Mouse (Mus musculus): ENCODE results near the gene Psme4. TPM values are rescaled to one million over a fixed set of nuclear protein-coding genes. Genes with fewer than 3 reads are reported as not detected.

The Psme4 gene
- polyA plus RNA-seq, 1 experiment from 2014 or later, result 30.5 TPM

DNA sequence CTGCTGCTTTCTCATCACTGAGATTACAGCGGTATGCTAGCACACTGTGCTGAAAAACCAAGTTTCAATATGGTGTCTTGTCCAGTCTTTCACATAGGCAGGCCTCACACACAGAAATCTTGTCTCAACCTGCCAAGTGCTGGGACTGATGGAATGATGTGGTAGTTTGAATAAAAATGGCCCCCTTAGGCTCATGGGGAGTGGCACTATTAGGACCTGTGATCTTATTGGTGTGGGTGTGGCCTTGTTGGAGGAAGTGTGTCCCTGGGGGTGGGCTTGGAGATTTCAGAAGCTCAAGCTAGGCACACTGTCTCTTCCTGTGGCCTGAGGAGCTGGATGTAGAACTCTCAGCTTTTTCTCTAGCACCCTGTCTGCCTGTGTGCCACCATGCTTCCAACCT lies 124.7 kb downstream of the Psme4 start:
- DNase-seq (no peak), ATAC-seq (ENCODE audit: insufficient read depth) (no peak)
- no peaks in the 10 kb centered on the region for H3K4me1 ChIP-seq (ENCODE audit: insufficient read depth)
- no peak overlapping the region for H3K27ac ChIP-seq (ENCODE audit: low read depth)
- no peak for TF ChIP-seq CTCF (IDR thresholded peaks at IDR 0.05; ENCODE audit: low read depth)
- no peak overlapping the region for H3K4me3 ChIP-seq (ENCODE audit: low read depth, low read length)
- 89% methylated on average over 1 of the region's 1 CpGs for WGBS
- H3K36me3 ChIP-seq (ENCODE audit: insufficient read depth), result no peaks in the 10 kb centered on the region
- no peaks in the 10 kb centered on the region for H3K27me3 ChIP-seq (ENCODE audit: insufficient read depth, low read length)
- H3K9ac ChIP-seq, result no peak overlapping the region
- no peak overlapping the region for H3K4me2 ChIP-seq
- H3K9me3 ChIP-seq (ENCODE audit: low read depth, low read length), result no peaks in the 10 kb centered on the region

DNA sequence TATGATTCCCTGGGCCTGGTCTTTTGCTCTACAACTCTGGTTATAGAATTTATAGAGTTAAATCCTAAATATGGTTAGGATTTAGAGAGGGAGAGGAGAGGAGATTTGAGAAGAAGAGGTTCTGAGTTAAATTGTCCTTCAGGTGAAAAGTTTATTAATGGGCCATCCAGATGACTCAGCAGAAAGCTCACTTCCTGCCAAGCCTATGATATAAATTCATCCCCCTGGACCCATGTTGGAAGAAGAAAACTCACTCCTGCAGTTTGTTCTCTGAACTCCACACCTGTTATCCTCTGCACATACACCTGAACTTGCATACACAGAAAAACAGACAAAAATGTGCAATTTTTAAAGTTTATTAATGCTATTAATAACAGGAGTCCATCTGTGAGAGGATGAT lies 127.8 kb downstream of the Psme4 start:
- H3K36me3 ChIP-seq (ENCODE audit: insufficient read depth), result no peaks in the 10 kb centered on the region
- no peak for DNase-seq
- no peak for TF ChIP-seq CTCF (IDR thresholded peaks at IDR 0.05; ENCODE audit: low read depth)

DNA sequence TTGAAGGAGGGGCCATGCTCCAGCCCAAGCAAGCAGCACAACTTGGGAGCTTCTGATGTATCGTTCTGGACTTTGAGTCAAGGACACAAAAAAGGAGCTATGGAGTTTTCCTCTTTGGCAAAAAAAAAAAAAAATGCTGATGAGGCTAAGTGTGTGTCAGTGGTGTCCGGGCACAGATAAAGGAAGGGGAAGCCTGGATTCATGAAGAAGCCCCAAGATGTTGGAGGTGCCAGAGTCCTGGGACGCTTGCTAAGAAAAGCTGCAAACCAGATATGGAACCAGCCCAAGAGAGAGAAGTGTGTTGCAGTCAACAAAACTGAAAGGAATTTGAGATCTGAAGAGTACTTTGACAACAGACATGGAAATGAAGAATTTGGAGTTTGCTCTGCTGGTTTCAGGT lies 140.8 kb downstream of the Psme4 start:
- Histone ChIP-seq H3K9me3 (ENCODE audit: low read depth, low read length) (no peaks in the 10 kb centered on the region), H3K4me2 (no peak overlapping the region), H3K9ac (no peak overlapping the region), H3K27me3 (ENCODE audit: insufficient read depth, low read length) (no peaks in the 10 kb centered on the region), H3K27ac (ENCODE audit: low read depth) (no peak overlapping the region), H3K4me1 (ENCODE audit: insufficient read depth) (no peaks in the 10 kb centered on the region), H3K36me3 (ENCODE audit: insufficient read depth) (no peaks in the 10 kb centered on the region), H3K4me3 (ENCODE audit: low read depth, low read length) (no peak overlapping the region)
- DNase-seq, result no peak
- ATAC-seq (ENCODE audit: insufficient read depth), result no peak
- no peak for TF ChIP-seq CTCF (IDR thresholded peaks at IDR 0.05; ENCODE audit: low read depth)
- WGBS, result 88% methylated on average over 3 of the region's 3 CpGs

More for the DNA sequence above, 127.8 kb downstream of the Psme4 start:
- no peak overlapping the region for H3K9ac ChIP-seq
- no peaks in the 10 kb centered on the region for H3K27me3 ChIP-seq (ENCODE audit: insufficient read depth, low read length)
- no peak overlapping the region for H3K4me3 ChIP-seq (ENCODE audit: low read depth, low read length)
- no peak overlapping the region for H3K4me2 ChIP-seq
- H3K4me1 ChIP-seq (ENCODE audit: insufficient read depth), result no peaks in the 10 kb centered on the region
- ATAC-seq (ENCODE audit: insufficient read depth), result no peak
- H3K27ac ChIP-seq (ENCODE audit: low read depth), result no peak overlapping the region
- no peaks in the 10 kb centered on the region for H3K9me3 ChIP-seq (ENCODE audit: low read depth, low read length)

DNA sequence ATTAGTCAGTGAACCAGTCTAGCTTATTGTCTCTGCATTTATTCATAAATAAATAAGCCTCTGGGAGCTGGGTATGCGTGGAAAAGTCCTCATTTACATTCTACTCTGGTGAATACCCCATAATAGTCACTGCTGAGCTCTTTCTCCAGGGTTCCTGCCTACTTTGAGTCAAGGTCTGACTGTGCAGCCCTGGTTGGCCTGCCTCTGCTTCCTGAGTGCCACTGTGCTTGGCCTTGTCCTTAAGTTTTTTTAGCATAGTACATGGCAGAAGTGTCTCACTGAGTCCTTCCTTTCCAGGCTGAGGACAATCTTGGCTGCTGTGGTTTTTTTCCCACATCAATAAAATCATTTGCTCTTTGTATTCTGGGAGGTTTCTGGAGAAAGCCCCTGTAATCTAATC lies 149.1 kb downstream of the Psme4 start:
- no peak for DNase-seq
- 84% methylated on average over 1 of the region's 1 CpGs for WGBS
- no peak for ATAC-seq (ENCODE audit: insufficient read depth)
- H3K9me3 ChIP-seq (ENCODE audit: low read depth, low read length), result no peaks in the 10 kb centered on the region
- H3K4me3 ChIP-seq (ENCODE audit: low read depth, low read length), result no peak overlapping the region
- no peaks in the 10 kb centered on the region for H3K27me3 ChIP-seq (ENCODE audit: insufficient read depth, low read length)
- H3K4me2 ChIP-seq, result no peak overlapping the region
- H3K36me3 ChIP-seq (ENCODE audit: insufficient read depth), result peaks cover 12% of the 10 kb centered on the region; the same call in 1 of the 2 replicates
- no peaks in the 10 kb centered on the region for H3K4me1 ChIP-seq (ENCODE audit: insufficient read depth)
- no peak overlapping the region for H3K9ac ChIP-seq
- TF ChIP-seq CTCF (IDR thresholded peaks at IDR 0.05; ENCODE audit: low read depth), result no peak
- H3K27ac ChIP-seq (ENCODE audit: low read depth), result no peak overlapping the region

DNA sequence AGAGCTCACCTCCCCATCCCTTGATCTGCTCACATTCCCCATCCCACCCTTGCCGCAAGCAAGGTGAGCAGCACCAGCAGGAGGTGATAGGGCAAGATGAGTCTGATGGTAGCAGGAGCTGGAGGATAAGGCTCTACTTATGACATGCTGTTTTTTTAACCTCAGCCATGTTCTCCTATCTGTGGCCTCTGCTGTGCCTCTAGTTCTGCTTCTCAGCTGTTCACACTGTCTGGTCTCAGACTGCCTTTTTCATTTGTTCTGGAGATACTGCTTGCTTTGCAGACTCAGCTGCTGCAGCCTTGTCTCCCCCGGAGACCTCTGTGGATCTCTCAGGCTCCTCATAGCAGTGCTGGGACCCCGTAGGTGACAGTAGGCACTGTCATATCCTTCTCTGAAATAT lies 151.8 kb downstream of the Psme4 start:
- ATAC-seq (ENCODE audit: insufficient read depth) (no peak), DNase-seq (no peak)
- Histone ChIP-seq H3K27ac (ENCODE audit: low read depth) (no peak overlapping the region), H3K36me3 (ENCODE audit: insufficient read depth) (peaks cover 27% of the 10 kb centered on the region; the same call in 1 of the 2 replicates), H3K9ac (no peak overlapping the region), H3K27me3 (ENCODE audit: insufficient read depth, low read length) (no peaks in the 10 kb centered on the region), H3K4me2 (no peak overlapping the region), H3K4me3 (ENCODE audit: low read depth, low read length) (no peak overlapping the region), H3K4me1 (ENCODE audit: insufficient read depth) (no peaks in the 10 kb centered on the region), H3K9me3 (ENCODE audit: low read depth, low read length) (no peaks in the 10 kb centered on the region)
- TF ChIP-seq CTCF (IDR thresholded peaks at IDR 0.05; ENCODE audit: low read depth), result no peak
- 95% methylated on average over 3 of the region's 3 CpGs for WGBS

DNA sequence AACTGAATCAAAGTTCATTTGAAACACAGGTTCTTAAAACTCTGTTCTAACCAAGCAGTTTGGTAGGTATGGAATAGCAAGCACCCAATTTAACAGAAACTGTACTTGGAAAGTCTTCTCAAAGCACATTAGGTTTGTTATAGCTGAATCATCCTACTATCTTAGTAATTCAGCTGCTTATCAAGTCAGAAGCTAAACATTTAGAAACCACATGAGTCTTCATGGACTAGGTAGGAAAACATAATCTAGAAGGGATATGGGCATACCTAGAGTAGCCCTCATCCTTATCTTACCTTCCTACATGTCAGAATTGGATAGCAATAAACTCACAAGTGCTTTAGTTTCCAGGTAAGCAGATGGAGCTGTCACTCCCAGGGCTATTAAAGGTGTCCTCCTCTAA lies 156.6 kb downstream of the Psme4 start:
- ATAC-seq (ENCODE audit: insufficient read depth) (no peak), DNase-seq (no peak)
- TF ChIP-seq CTCF (IDR thresholded peaks at IDR 0.05; ENCODE audit: low read depth), result no peak
- H3K9me3 ChIP-seq (ENCODE audit: low read depth, low read length), result no peaks in the 10 kb centered on the region
- H3K27ac ChIP-seq (ENCODE audit: low read depth), result no peak overlapping the region
- H3K27me3 ChIP-seq (ENCODE audit: insufficient read depth, low read length), result no peaks in the 10 kb centered on the region
- H3K36me3 ChIP-seq (ENCODE audit: insufficient read depth), result peaks cover 42% of the 10 kb centered on the region; the same call in 1 of the 2 replicates
- no peak overlapping the region for H3K4me2 ChIP-seq
- no peaks in the 10 kb centered on the region for H3K4me1 ChIP-seq (ENCODE audit: insufficient read depth)
- no peak overlapping the region for H3K4me3 ChIP-seq (ENCODE audit: low read depth, low read length)
- no peak overlapping the region for H3K9ac ChIP-seq

DNA sequence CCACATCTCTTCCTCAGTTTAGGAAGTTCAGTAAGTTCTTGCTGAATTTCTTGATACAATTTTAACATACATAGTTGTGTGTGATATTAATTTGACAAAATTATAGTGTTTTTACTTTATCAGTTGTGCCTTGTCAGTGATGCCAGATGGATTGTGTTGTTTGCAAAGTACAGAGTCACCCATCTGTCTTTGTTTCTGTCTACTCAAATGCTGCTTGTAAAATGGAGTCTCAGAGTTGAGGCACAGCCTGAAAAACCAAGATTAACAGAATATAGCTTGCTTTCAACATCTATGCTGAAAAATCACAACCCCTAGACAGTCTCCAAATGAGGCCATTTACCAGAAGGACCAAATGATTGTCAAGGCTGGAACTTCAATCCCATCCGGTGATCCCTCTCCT lies 157.0 kb downstream of the Psme4 start:
- Histone ChIP-seq H3K4me1 (ENCODE audit: insufficient read depth) (no peaks in the 10 kb centered on the region), H3K9me3 (ENCODE audit: low read depth, low read length) (no peaks in the 10 kb centered on the region), H3K36me3 (ENCODE audit: insufficient read depth) (peaks cover 39% of the 10 kb centered on the region; the same call in 1 of the 2 replicates), H3K27me3 (ENCODE audit: insufficient read depth, low read length) (no peaks in the 10 kb centered on the region), H3K4me2 (no peak overlapping the region), H3K4me3 (ENCODE audit: low read depth, low read length) (no peak overlapping the region), H3K27ac (ENCODE audit: low read depth) (no peak overlapping the region), H3K9ac (no peak overlapping the region)
- WGBS, result 88% methylated on average over 1 of the region's 1 CpGs
- no peak for DNase-seq
- no peak for TF ChIP-seq CTCF (IDR thresholded peaks at IDR 0.05; ENCODE audit: low read depth)
- ATAC-seq (ENCODE audit: insufficient read depth), result no peak

Other genes starting within 250 kb of the Psme4 start
- gene Acyp2, start 122.1 kb upstream of the Psme4 start, polyA plus RNA-seq (2014; fragmentation: Nextera tagmentation; extraction: Ambion mirVana), result 28.3 and 29.9 TPM in 2 replicates
- 0.08 and 0.12 TPM in 2 replicates for gene Gpr75, start 113.6 kb downstream of the Psme4 start, polyA plus RNA-seq (2014; fragmentation: Nextera tagmentation; extraction: Ambion mirVana)
- gene Asb3, start 113.7 kb downstream of the Psme4 start, polyA plus RNA-seq (2014; fragmentation: Nextera tagmentation; extraction: Ambion mirVana), result 27.5 and 30.1 TPM in 2 replicates
- 10.6 and 11.7 TPM in 2 replicates for gene Erlec1, start 182.6 kb downstream of the Psme4 start, polyA plus RNA-seq (2014; fragmentation: Nextera tagmentation; extraction: Ambion mirVana)
- gene Chac2, start 214.6 kb downstream of the Psme4 start, polyA plus RNA-seq (2014; fragmentation: Nextera tagmentation; extraction: Ambion mirVana), result 12.6 and 14.4 TPM in 2 replicates